Mouse (Mus musculus) G1E (cell line): ENCODE data around the gene Megf9. TPM values are rescaled to one million over a fixed set of nuclear protein-coding genes. Genes with fewer than 3 reads are reported as not detected.

Experiments used
- ATAC-seq: 2 replicates; pipeline ENCODE4 v1.8.0; 2016; ENCODE audit warnings: mild to moderate bottlenecking; ENCODE audit not compliant: insufficient number of reproducible peaks, poor library complexity, low FRiP score, severe bottlenecking; ENCODE audit errors: extremely low read depth
- DNase-seq: peaks from one replicate; pipeline ENCODE4 v3.0.0; 2012; ENCODE audit warnings: low spot score
- H3K27me3 ChIP-seq: 2 replicates; pipeline ENCODE4 v1.6.1; 2012; ENCODE audit warnings: mild to moderate bottlenecking, low read length, inconsistent platforms; ENCODE audit not compliant: insufficient read depth
- H3K36me3 ChIP-seq: replicated peaks from 2 replicates; pipeline ENCODE3; 2012; ENCODE audit warnings: mild to moderate bottlenecking, inconsistent platforms
- H3K4me1 ChIP-seq: 2 replicates; pipeline ENCODE4 v1.6.1; 2012; ENCODE audit warnings: low read depth, low read length, inconsistent platforms, mixed read lengths; ENCODE audit not compliant: insufficient read depth
- H3K4me3 ChIP-seq: 2 replicates; pipeline ENCODE4 v1.5.1; 2012; ENCODE audit warnings: low read depth, mild to moderate bottlenecking, inconsistent platforms, low read length, moderate library complexity, mixed read lengths
- H3K9me3 ChIP-seq: replicated peaks from 2 replicates; pipeline ENCODE4 v1.6.1; 2012; ENCODE audit warnings: inconsistent platforms
- CTCF ChIP-seq: IDR thresholded peaks from 2 replicates; pipeline ENCODE4 v1.5.1; 2012; ENCODE audit warnings: low read depth, low read length, inconsistent platforms, mixed read lengths
- GATA1 ChIP-seq: IDR thresholded peaks from 2 replicates; pipeline ENCODE4 v1.6.1; 2012; ENCODE audit warnings: borderline replicate concordance, low read length, inconsistent platforms, mixed read lengths
- GATA2 ChIP-seq: IDR thresholded peaks from 2 replicates; pipeline ENCODE4 v1.6.1; 2012; ENCODE audit warnings: low read depth, low read length, inconsistent platforms, borderline replicate concordance
- POLR2AphosphoS5 ChIP-seq: IDR thresholded peaks from 2 replicates; pipeline ENCODE4 v1.6.1; 2012; ENCODE audit warnings: low read depth, low read length, inconsistent platforms; ENCODE audit not compliant: insufficient replicate concordance
- TAL1 ChIP-seq: conservative IDR thresholded peaks from 2 replicates; pipeline ENCODE4 v1.6.1; 2012; ENCODE audit warnings: low read depth, low read length, inconsistent platforms, mixed read lengths
- polyA plus RNA-seq: library from polyadenylated mRNA; stranded (reverse); fragments of >175 nt; gene quantifications from 2 replicates; pipeline ENCODE4 v1.2.3, GENCODE M21; 2012
- total RNA-seq, 2 experiments: library from RNA; stranded (forward) in 1 of 2; stranded (reverse) in 1 of 2; fragments of 200-1000 nt in 1 of 2; fragments of >200 nt in 1 of 2; fragmentation: Nextera tagmentation in 1 of 2; gene quantifications; 2 replicates each; pipeline ENCODE4 v1.2.3; 2014 to 2017

Megf9 gene
- total and polyA plus RNA-seq, 3 experiments = under 0.01 TPM; not detected in 2

DNA sequence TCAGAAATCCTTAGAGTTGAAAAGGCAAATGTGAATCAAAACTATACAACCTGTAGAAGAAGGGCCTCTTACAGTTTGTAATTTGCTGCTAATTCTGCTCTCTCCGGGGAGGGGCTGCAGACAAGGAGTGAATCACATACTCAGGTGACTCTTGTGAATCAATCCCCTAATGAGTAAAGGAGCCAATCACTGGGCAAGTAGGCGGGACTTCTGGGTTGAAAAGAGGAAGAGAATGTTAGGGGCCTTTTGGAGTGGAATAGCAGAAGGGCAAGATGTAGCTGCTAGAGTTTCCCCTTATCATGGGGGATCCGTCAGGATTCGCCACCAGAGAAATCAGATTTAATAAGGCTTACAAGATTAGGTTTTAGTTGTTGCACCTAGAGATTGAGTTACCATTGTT is 136.7 kb downstream of the Megf9 start:
- Histone ChIP-seq H3K36me3 (peaks cover 83% of the 10 kb centered on the region), H3K9me3 (peaks cover 3% of the 10 kb centered on the region; the same call in 1 of the 2 replicates), H3K4me3 (no peak overlapping the region), H3K4me1 (no peaks in the 10 kb centered on the region), H3K27me3 (no peaks in the 10 kb centered on the region)
- TF ChIP-seq POLR2AphosphoS5 (no peak), CTCF (no peak), GATA2 (no peak), TAL1 (no peak), GATA1 (no peak)
- no peak for DNase-seq
- ATAC-seq = no peak; the same call in 1 of the 2 replicates

DNA sequence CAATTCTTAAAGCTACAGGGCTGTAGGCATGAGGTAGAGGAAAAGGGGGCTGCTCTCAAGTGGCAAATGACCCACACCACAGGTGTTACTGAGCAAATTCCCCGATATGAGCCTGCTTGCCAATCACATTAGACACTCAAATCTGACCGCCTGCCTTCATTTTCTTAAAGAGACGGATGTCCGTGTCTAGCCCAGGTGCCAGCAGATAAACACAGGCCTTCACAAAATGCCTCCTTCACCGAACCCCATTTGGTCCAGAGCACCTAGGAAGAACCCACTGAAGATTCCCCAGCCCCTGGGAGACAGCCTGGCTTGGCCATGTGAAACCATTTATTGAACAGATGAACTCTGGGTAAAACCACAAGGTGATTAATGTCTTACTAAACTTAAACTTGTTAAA is 138.1 kb downstream of the Megf9 start:
- H3K4me1 ChIP-seq = no peaks in the 10 kb centered on the region
- ATAC-seq = no peak
- no peak for DNase-seq
- H3K9me3 ChIP-seq = peaks cover 3% of the 10 kb centered on the region; the same call in 1 of the 2 replicates
- TF ChIP-seq CTCF (no peak), GATA2 (no peak), POLR2AphosphoS5 (no peak), TAL1 (no peak), GATA1 (no peak)
- H3K36me3 ChIP-seq = peaks cover 80% of the 10 kb centered on the region
- no peaks in the 10 kb centered on the region for H3K27me3 ChIP-seq
- H3K4me3 ChIP-seq = no peak overlapping the region

DNA sequence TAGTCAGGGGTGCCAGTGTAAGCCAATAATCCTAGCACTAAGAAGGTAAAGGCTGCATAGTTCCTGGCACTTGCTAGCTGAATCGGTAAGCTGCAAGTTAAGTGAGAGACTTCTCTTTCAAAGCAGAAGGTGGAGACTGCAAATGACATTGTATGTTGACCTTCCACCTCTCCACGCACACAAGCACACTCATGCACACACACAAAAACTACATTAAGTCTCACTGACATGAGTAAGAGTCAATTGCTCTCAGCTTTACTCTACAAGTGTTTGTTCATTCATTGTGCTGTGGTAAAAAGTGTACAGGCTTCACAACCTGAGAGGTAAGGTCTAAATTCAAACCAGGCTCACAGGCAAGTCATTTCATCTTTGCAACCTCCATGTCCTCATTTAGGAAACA is 140.1 kb downstream of the Megf9 start:
- TF ChIP-seq GATA1 (no peak), CTCF (no peak), GATA2 (no peak), TAL1 (no peak), POLR2AphosphoS5 (no peak)
- DNase-seq = no peak
- H3K36me3 ChIP-seq = peaks cover 79% of the 10 kb centered on the region
- no peak for ATAC-seq
- H3K4me3 ChIP-seq = no peak overlapping the region
- H3K4me1 ChIP-seq = no peaks in the 10 kb centered on the region
- peaks cover 3% of the 10 kb centered on the region; the same call in 1 of the 2 replicates for H3K9me3 ChIP-seq
- no peaks in the 10 kb centered on the region for H3K27me3 ChIP-seq

DNA sequence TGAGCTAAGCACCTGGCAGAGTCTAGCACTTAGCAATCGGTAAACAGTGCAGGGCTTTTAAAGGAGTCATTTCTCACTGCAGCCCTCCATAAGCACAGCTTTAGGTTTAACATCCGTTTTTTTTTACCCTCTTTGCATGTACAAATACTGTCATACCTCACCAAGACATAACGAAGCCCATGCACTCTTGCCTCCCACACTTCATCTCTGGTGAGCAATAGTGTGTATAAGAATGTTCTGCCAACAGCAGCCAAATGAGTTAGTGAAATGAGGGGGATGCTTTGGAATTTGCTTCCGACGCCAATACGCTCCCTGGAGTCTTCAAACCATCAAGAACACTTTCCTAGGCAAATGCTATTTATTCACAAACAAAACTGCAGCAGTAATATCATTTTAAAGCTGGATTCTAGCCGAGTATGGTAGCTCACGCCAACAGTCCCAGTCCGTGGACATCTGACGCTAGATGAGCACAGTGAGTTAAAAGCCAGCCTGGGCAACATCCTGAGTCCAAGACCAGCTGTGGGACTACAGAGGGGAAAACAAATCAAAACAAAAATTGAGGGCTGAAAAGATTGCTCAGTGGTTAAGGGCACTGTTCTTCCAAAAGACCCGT is 142.9 kb downstream of the Megf9 start:
- Histone ChIP-seq H3K36me3 (peaks cover 60% of the 10 kb centered on the region), H3K4me1 (no peaks in the 10 kb centered on the region), H3K9me3 (peaks cover 3% of the 10 kb centered on the region; the same call in 1 of the 2 replicates), H3K27me3 (no peaks in the 10 kb centered on the region), H3K4me3 (no peak overlapping the region)
- DNase-seq = no peak
- TF ChIP-seq GATA2 (no peak), CTCF (no peak), POLR2AphosphoS5 (no peak), TAL1 (no peak), GATA1 (no peak)
- no peak for ATAC-seq

DNA sequence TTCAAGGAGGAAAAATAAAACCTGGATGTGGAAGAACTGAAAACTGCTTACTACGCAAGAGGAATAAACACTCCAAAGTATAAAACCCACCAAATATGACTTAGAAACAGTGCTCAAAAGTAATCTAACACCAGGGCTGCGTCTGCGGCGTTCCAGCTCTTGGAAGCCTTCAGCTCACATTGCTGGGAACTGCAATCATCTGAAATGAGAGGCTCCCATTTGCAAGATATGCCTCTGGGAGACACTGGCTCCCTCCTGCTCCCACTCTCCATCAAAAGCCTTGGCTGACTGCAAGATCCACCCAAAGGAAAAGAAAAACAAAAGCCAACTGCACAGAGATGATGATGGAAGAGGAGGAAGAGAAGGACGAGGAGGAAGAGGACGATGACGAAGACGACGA is 143.7 kb downstream of the Megf9 start:
- H3K9me3 ChIP-seq = peaks cover 3% of the 10 kb centered on the region; the same call in 1 of the 2 replicates
- no peaks in the 10 kb centered on the region for H3K27me3 ChIP-seq
- H3K4me3 ChIP-seq = no peak overlapping the region
- H3K36me3 ChIP-seq = peaks cover 54% of the 10 kb centered on the region
- ATAC-seq (no peak), DNase-seq (no peak)
- TF ChIP-seq GATA2 (no peak), TAL1 (no peak), GATA1 (no peak), CTCF (no peak), POLR2AphosphoS5 (no peak)
- H3K4me1 ChIP-seq = no peaks in the 10 kb centered on the region

DNA sequence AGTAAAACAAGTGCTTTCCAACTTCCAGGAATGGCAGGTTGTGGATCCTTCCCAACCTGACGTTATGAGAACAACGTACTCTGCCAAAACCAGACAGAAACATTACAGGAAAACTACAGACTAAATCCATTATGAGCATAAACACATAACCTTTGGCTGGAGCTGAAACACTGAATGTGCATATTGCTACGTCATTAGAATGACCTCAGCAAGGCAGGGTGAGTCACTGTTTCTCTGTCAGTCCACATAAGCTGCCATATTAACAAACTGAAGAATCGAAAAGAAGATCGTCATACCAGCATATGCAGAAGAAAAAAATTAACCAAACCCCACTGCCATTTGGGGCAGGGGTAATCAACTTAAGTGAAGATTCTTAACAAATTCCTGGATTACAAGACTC is 148.6 kb downstream of the Megf9 start:
- no peaks in the 10 kb centered on the region for H3K9me3 ChIP-seq
- no peaks in the 10 kb centered on the region for H3K27me3 ChIP-seq
- DNase-seq (no peak), ATAC-seq (no peak)
- no peak for TF ChIP-seq GATA2
- H3K4me1 ChIP-seq = no peaks in the 10 kb centered on the region
- H3K36me3 ChIP-seq = peaks cover 20% of the 10 kb centered on the region
- H3K4me3 ChIP-seq = no peak overlapping the region

DNA sequence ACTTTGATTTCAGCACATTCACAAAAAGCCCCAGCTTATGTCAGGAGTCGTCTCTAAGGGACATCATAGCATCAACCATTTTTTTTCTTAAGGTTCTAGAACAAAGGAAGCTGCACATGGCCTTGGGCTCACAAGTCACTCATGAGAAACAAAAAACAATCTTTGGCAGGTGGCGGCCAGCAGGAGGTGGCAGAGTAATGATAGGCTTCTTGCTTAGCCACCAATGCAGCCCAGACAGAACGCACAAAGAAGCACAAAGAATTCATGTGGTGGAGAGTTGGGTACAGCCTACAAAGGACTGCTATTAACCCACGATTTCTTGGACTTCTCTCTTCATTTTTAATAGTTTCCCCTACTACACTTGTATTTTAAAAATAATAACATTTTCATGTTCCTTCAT is 157.4 kb downstream of the Megf9 start:
- DNase-seq (no peak), ATAC-seq (no peak)
- TF ChIP-seq GATA1 (no peak), GATA2 (no peak), POLR2AphosphoS5 (no peak), CTCF (no peak), TAL1 (no peak)
- no peaks in the 10 kb centered on the region for H3K4me1 ChIP-seq
- H3K9me3 ChIP-seq = no peaks in the 10 kb centered on the region
- H3K4me3 ChIP-seq = no peak overlapping the region
- H3K27me3 ChIP-seq = no peaks in the 10 kb centered on the region
- peaks cover 67% of the 10 kb centered on the region for H3K36me3 ChIP-seq

Other genes starting within 250 kb of the Megf9 start
- 23.5 and 39.9 TPM in 2 replicates for gene Cdk5rap2, start 124.6 kb downstream of the Megf9 start, total RNA-seq (2014; fragmentation: Nextera tagmentation)
- gene Cdk5rap2, start 124.6 kb downstream of the Megf9 start, total RNA-seq (2017) = 28.1 and 29.3 TPM in 2 replicates
- 3.4 and 5.6 TPM in 2 replicates for gene Cdk5rap2, start 124.6 kb downstream of the Megf9 start, polyA plus RNA-seq